Mouse (Mus musculus) urinary bladder, postnatal 36 days (tissue): Measurements from ENCODE around the gene Cyp19a1.
A peak's percentile ranks its signal among the peaks of the same experiment; 100 is the strongest.

Source experiments
- DNase-seq, 2 experiments: peaks; one replicate each; pipeline ENCODE4 v3.0.0; 2022; ENCODE audit warnings: low spot score in 2 of 2, mixed read lengths in 1 of 2

The Cyp19a1 gene

GRCm38 (mm10) chr9:54268010-54268409 lies at the start of gene Cyp19a1:
Cyp19a1 (minus strand) TSS chr9:54268110.
- no peak for DNase-seq

DNA sequence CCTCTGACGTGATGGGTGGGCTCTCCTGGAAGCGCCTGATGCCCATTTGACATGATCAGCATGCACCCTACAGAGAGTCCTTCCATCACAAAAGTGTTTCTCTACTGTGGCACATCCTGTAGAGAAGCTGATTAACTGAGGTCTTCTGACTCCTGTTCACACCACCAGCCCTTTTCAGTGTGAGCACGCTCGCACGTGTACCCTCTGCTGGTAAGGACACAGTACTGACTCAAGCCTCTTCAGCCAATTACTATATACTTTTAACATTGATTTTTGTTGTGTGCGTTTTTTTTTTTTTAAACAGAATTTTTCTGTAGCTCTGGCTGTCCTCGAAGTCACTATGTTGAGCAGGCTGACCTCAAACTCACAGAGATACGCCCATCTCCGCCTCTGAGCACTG lies 48.5 kb upstream of the Cyp19a1 start:
- DNase-seq: no peak

DNA sequence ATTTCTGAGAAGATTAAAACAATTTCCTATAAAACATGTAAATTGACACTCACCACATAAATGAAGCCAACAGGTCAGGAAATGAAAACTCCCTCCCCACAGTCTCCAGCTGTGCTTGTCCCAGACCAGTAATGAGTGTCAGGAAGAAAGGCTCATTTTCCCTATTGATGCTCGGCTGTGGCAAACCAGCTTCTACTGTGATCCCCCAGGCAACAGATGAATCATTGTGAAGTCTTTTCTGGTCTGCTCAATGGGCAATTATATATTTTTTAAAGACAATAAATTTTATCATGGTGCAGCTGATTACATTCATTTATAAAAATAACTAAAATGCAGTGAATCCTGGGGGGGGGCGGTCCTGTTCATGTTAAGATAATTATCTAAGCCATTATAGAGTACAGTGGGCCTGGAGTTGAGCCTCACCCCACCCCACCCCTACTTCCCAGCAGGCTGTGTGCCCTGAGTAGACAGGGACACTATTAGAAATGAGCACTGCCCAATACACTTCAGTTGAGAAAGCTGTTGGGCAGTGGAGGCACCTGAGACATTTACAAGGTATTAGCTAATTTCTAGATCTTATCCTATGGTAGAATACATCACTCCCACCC lies 40.9 kb upstream of the Cyp19a1 start:
- no peak for DNase-seq

DNA sequence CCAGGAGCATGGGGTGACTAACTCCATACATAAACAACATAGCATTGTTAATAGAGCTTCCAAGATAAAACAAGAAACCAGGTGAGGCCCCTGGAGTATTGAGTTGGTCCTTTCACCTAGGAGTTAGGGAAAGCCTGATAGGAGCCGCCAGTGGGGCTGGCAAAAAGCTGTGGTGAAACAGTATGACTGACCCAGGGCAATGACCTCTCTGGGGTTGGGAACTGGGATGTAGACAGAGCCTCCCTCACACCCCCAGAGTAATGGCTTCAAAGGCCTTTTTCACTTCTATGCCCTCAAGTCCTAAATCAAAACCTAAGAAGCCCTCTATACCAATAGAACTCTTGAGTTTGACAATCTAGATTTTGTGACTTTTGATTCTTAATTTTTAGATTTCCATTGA lies 40.3 kb upstream of the Cyp19a1 start:
- no peak for DNase-seq

GRCm38 (mm10) chr9:54301255-54301654 lies 33.3 kb upstream of the Cyp19a1 start:
- DNase-seq: no peak

DNA sequence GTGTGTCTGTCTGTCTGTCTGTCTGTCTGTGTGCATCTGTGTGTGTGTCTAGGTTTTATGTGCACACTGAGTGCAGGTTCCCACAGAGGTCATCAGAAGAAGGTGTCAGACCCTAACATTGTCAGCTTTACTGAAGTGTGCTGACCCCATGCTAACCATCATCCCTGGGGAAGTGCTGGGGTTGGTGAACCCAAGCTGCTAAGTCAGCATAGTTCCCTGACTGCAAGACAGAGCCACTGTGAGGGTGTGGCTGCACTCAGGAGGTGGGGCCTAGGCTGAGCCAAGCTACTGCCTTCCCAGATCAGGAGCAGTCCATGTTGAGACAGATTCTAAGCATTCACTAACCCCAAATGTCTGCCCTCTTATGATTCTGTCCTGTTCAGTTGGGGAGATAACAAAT lies 31.9 kb upstream of the Cyp19a1 start:
- DNase-seq: no peak

- DNase-seq: no peak
Observed at GRCm38 (mm10) chr9:54299389-54299788, 31.5 kb upstream of the Cyp19a1 start.

- no peak for DNase-seq
Observed at GRCm38 (mm10) chr9:54287804-54288203, 19.9 kb upstream of the Cyp19a1 start.

- DNase-seq: no peak
Observed at GRCm38 (mm10) chr9:54286331-54286987, 18.5 kb upstream of the Cyp19a1 start, which contains the start of gene Gldn. Gldn (plus strand) TSS chr9:54286486.

GRCm38 (mm10) chr9:54279046-54279589 lies 11.2 kb upstream of the Cyp19a1 start:
- no peak for DNase-seq

DNA sequence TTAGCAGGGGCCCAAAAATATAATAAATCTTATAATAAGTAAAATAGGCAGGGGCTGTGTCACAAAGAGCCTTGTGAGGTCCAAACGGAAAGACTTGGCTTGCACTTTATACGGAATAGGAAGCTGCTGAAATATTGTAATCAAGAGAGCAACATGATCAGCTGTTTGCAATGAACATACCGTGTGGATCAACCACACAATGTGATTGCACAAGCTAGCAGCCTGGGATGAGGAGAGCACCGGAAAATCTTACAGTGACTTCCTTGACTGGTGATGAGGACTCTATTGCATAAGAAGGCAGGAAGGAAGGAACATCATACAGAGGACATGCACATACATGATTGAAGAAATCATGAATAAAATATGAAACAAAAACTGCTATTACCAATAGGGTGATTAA lies 7.4 kb upstream of the Cyp19a1 start:
- no peak for DNase-seq

DNA sequence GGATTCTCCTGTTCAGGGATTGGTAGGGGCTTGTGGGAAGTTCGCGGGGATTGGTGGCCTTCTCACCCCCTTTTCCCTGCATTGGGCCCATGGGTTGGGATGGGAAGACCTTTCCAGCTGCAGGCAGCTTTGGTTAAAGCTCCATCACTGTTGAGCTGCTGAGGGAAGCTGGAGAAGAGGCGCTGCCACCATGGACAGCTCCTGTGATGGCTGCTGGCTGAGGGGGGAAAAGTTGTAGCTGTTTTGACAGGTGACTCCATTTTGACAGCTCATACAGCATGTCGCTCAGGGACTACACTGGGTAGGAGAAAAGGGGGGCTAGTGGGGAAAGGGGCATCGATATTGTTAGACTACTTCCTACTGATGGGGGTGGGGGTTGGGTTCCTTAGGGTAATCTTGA lies 3.0 kb upstream of the Cyp19a1 start:
- no peak for DNase-seq

- no peak for DNase-seq
Observed at GRCm38 (mm10) chr9:54269987-54270386, 2.1 kb upstream of the Cyp19a1 start.

GRCm38 (mm10) chr9:54264754-54265153 lies 3.2 kb downstream of the Cyp19a1 start:
- peak; percentile 9 to 12 for DNase-seq

DNA sequence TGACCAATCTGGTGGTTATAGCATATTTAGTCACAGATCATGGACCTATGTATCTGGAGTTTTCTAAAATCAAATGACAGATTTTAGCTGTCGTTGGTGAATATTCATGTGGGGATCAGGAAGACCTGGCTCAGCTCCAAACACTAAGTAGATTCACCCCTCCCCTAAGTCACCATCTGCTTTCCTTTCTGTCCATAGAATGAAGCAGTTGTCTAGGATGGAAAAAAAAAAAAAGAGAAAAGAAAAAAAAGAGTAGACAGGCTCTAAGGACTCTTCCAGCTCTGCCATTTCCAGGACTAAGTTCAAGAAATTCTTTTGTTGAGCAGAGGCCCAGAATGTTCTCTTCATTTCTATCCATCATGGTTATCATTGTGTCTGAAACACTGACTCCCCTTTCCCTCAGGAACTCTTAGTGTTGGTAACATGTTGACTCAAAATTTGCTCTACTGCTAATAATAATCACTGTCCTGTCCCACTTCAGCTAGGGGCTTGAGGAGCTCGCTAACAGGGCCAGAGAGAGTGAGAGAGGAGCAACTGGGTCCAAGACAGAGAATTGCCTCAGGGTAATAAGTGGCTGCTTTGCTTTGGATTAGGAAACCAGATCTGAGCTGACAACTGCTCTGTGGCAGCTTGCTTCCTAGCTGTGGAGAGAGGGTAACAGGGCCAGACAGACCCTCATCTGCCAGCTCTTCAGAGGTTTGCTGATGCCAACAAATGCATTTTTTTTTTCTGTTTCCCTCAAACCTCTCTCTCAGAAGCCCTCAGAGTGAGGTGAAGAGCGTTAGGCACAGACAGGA lies 22.8 kb downstream of the Cyp19a1 start:
- no peak for DNase-seq

DNA sequence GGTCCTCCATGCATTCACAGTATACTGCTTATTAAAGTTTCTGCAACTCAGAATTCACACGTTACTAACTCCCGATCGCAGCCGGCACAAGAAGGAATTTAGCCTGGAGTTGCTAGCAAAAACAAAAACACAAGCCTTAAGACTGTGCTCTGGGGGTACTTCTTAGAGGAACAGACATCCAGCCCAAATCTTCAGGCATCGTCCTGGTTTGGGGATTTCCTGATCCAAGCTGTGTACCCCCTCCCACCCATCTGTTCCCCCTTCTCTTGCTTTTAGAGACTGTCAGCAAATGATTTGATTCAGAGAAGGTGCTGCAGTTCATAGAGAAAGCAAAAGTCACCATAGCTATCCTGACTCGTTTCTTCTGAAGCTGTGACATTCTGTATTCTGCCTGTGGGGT lies 40.3 kb downstream of the Cyp19a1 start:
- no peak for DNase-seq

GRCm38 (mm10) chr9:54216511-54216910 lies 51.4 kb downstream of the Cyp19a1 start:
- DNase-seq: no peak

DNA sequence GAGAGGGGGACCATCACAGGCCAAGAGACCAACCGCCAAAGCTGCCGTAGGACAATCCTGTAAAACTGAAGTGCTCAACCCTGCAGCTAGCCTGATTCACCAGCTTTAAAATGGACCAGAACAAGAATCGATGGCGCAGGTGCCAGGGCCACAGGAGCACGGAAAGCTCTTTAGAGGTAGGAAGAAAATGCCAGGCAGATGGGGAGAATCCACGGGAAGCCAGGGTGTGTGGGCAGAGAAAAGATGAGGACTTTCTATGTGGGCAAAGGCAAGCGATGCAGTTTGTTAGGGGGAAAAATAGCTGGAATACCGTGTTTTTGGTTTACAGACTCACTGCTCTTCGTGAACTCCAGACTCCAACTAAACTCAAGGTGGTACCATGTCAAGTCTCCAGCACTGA lies 53.0 kb downstream of the Cyp19a1 start:
- no peak for DNase-seq

GRCm38 (mm10) chr9:54194790-54195189 lies 73.1 kb downstream of the Cyp19a1 start:
- DNase-seq: no peak

DNA sequence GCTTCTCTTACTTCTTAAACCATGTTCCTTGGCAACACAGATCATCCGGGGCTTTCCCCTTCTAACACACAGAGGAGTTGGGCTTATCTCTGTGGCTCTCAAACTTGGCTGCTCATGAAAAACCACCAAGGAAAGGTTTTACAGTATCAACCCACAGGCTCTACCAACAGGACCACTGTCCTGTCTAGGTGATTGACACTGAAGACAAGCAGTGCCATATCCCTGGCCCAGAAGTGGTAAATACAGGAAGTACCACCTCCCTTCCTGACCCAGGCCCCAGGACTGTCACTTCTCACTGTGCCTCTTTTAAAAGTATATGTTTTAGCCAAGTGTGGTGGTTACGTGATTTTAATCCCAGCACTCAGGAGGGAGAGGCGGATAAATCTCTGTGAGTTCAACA lies 76.5 kb downstream of the Cyp19a1 start:
- DNase-seq: no peak

- DNase-seq: no peak
Observed at GRCm38 (mm10) chr9:54182484-54182883, 85.4 kb downstream of the Cyp19a1 start.

DNA sequence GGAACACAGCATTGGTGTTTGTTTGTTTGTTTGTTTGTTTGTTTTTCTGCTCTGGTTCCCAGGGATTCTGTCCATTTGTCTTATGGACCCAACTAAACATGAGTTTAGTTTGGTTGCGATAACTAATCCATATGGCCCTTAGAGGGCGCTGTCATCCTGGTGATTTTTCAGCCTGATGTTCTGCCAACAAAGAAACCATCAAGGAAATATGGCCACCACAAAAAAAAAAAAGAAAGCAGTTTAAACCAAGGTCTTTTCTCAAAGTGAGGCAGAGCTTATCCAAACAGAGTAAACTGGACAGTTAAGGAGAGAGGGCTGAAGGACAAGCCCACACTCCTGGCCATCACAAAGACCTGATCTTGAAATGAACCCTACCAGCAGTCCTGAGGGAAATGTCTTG lies 86.6 kb downstream of the Cyp19a1 start:
- peak; percentile 11 to 29 for DNase-seq

DNA sequence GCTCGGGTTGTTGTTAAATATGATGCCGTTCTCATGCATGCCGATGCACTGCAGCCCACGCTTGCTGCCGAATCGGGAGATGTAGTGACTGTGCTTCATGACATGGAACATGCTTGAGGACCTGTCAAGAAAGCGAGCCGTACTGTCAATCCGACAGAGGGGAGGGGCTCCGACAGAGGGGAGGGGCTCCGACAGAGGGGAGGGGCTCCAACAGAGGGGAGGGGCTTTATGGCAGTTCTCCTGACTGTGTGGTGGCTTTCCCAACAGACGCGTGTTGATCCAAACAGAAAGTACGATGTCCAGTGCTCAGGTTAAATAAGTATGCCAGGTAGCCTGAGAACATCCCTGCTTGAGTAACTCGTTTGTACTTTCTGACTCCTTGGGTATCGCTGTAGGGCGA lies 87.7 kb downstream of the Cyp19a1 start:
- no peak for DNase-seq
